Mouse (Mus musculus): ENCODE measurements around the gene Nr0b2.

DNA sequence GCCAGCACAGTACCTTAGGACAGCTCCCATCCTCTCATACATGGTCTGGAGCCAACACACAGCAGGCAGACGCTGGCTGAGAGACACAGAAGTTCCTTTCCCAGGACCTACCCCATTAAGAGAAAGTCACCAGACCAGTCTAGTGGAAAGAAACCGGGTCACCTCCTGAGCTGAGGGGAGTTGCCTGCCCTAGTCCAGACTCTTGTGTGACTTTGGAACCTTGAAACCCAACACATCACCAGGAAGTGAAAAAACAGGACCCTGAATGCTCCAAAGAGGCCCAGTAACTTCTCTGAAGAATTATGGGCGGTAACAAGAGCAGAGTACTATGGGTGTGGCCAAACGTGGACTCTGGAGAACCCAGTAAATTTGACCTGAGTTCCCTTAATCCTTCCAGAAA lies 45.4 kb downstream of the Nr0b2 start:
- TF ChIP-seq POLR2A (IDR thresholded peaks at IDR 0.05; ENCODE audit: low read depth, low read length) (no peak), CTCF (IDR thresholded peaks at IDR 0.05; ENCODE audit: extremely low read depth, insufficient read depth, insufficient read length, insufficient replicate concordance) (no peak)

Measured in spleen, adult 2 months (tissue).